20 mouse cellular contexts compared by ENCODE assay signal in the genomic region with DNA sequence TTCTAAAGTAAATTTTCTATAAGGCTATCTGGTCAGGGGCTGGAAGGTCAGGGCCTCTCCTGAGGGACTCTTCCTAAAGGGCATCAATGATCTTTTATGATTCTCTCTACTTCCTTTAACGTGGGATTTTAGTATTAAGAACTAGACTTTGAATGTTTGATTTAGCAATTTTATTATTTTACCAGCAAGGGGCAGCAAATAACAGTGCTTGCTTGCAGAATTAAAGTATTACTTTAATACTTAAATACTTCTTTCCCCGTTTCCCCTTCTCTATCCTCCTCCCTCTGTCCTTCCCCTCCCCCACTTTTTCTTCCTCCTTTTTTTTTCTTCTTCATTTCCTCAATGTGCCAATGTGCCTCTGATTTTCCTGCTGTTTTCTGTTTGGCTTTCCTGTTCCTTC. TPM values are rescaled to one million over a fixed set of nuclear protein-coding genes. Genes with fewer than 3 reads are reported as not detected.
DNase-seq lines count a peak whose midpoint lies in the region; ATAC-seq and TF ChIP-seq lines count a peak whose summit lies in the region.
"Had no signal": no experiment of that assay in that cellular context is flagged by ENCODE, and none has a peak within 500 bp of the region (broad histone marks: within the 10 kb centered on the region; RNA-seq: fewer than 3 reads in every experiment).

No protein-coding gene starts in this region.

- H3K4me1 ChIP-seq in forebrain, postnatal 0 days (ENCODE audit: insufficient read depth) = no peaks in the 10 kb centered on the region
- no peaks in the 10 kb centered on the region for H3K4me1 ChIP-seq in forebrain, embryonic 10.5 days
- H3K4me1 ChIP-seq: forebrain, embryonic 15.5 days; heart, embryonic 15.5 days; hindbrain, embryonic 10.5 days; limb, embryonic 15.5 days; midbrain, embryonic 13.5 days had no signal

- intact Hi-C loops in left cerebral cortex, adult 2 months (cut with DNase I) = loop anchor here (10.0 kb wide), 2 partner anchors 201 to 471 kb away; a partner anchor contains a TSS

- H3K27me3 ChIP-seq in forebrain, postnatal 0 days (ENCODE audit: insufficient read depth, low read length) = no peaks in the 10 kb centered on the region
- H3K27me3 ChIP-seq in forebrain, embryonic 10.5 days (ENCODE audit: poor library complexity, severe bottlenecking) = no peaks in the 10 kb centered on the region
- H3K27me3 ChIP-seq: forebrain, embryonic 15.5 days; heart, embryonic 15.5 days; limb, embryonic 15.5 days; midbrain, embryonic 13.5 days had no signal

- no peak overlapping the region for H3K27ac ChIP-seq in forebrain, postnatal 0 days (ENCODE audit: low read depth, low read length)
- H3K27ac ChIP-seq in forebrain, embryonic 10.5 days = no peak overlapping the region
- no peak overlapping the region for H3K27ac ChIP-seq in left cerebral cortex, adult 2 months
- H3K27ac ChIP-seq: forebrain, embryonic 15.5 days; heart, embryonic 15.5 days; hindbrain, embryonic 10.5 days; limb, embryonic 15.5 days; midbrain, embryonic 13.5 days had no signal

- H3K4me3 ChIP-seq in forebrain, postnatal 0 days (ENCODE audit: low read depth, low read length) = no peak overlapping the region
- H3K4me3 ChIP-seq in forebrain, embryonic 10.5 days = no peak overlapping the region
- H3K4me3 ChIP-seq in left cerebral cortex, adult 2 months = no peak overlapping the region
- H3K4me3 ChIP-seq: forebrain, embryonic 15.5 days; heart, embryonic 15.5 days; hindbrain, embryonic 10.5 days; limb, embryonic 15.5 days; midbrain, embryonic 13.5 days had no signal

- no peak for TF ChIP-seq POLR2A in brain, embryonic 14.5 days (IDR thresholded peaks at IDR 0.05; ENCODE audit: borderline replicate concordance, extremely low read depth, insufficient read depth, insufficient read length, poor library complexity, severe bottlenecking)

- no peak overlapping the region for H3K4me2 ChIP-seq in forebrain, postnatal 0 days (ENCODE audit: low read depth)
- H3K4me2 ChIP-seq: forebrain, embryonic 15.5 days; heart, embryonic 15.5 days; limb, embryonic 15.5 days; midbrain, embryonic 13.5 days had no signal

- no peak for ATAC-seq in forebrain, postnatal 0 days
- no peak for ATAC-seq in cerebellum, adult (ENCODE audit: insufficient number of reproducible peaks, low FRiP score, low TSS enrichment)
- ATAC-seq: forebrain, embryonic 15.5 days; intestine, embryonic 16.5 days; midbrain, embryonic 13.5 days had no signal

- no peaks in the 10 kb centered on the region for H3K9me3 ChIP-seq in forebrain, postnatal 0 days (ENCODE audit: low read length)
- H3K9me3 ChIP-seq in forebrain, embryonic 10.5 days = no peaks in the 10 kb centered on the region
- H3K9me3 ChIP-seq: forebrain, embryonic 15.5 days; heart, embryonic 15.5 days; hindbrain, embryonic 10.5 days; limb, embryonic 15.5 days; midbrain, embryonic 13.5 days had no signal

- no peaks in the 10 kb centered on the region for H3K36me3 ChIP-seq in forebrain, postnatal 0 days (ENCODE audit: insufficient read depth)
- no peaks in the 10 kb centered on the region for H3K36me3 ChIP-seq in forebrain, embryonic 10.5 days (replicated peaks)
- H3K36me3 ChIP-seq: forebrain, embryonic 15.5 days; heart, embryonic 15.5 days; hindbrain, embryonic 10.5 days; limb, embryonic 15.5 days; midbrain, embryonic 13.5 days had no signal

- no peak overlapping the region for H3K9ac ChIP-seq in forebrain, postnatal 0 days
- H3K9ac ChIP-seq: forebrain, embryonic 15.5 days; heart, embryonic 15.5 days; limb, embryonic 15.5 days; midbrain, embryonic 13.5 days had no signal

- 42% methylated on average over 2 of the region's 2 CpGs for WGBS in forebrain, postnatal 0 days
- WGBS in forebrain, embryonic 10.5 days = 68% methylated on average over 2 of the region's 2 CpGs

- peak; percentile 16 for DNase-seq in forebrain, postnatal 0 days
- DNase-seq in forebrain, embryonic 10.5 days (ENCODE audit: extremely low spot score, low spot score) = no peak
- no peak for DNase-seq in left cerebral cortex, adult 2 months (ENCODE audit: extremely low spot score in 1 of 2, low spot score in 2 of 2)
- no peak for DNase-seq in left cerebral cortex, adult 18-20 months (ENCODE audit: low spot score in 2 of 2)
- peak; percentile 4 for DNase-seq in CD4-positive helper T cell, adult 2 months (ENCODE audit: low read depth, low spot score)
- DNase-seq in brain, embryonic 14.5 days (ENCODE audit: low read depth) = peak; percentile 28
- no peak for DNase-seq in thymus, postnatal 14 days
- DNase-seq: adrenal gland, postnatal 25 days; cerebellum, postnatal 14 days; embryo, embryonic 11 days; heart, adult 18-20 months; lung, adult 18-20 months; thymus, adult 18-20 months had no signal

- TF ChIP-seq CTCF in forebrain, postnatal 0 days (IDR thresholded peaks at IDR 0.05; ENCODE audit: low read depth) = peak; percentile 50
- TF ChIP-seq CTCF in left cerebral cortex, adult 2 months (IDR thresholded peaks at IDR 0.05) = peak; percentile 39
- no peak for TF ChIP-seq CTCF in brain, embryonic 14.5 days (IDR thresholded peaks at IDR 0.05; ENCODE audit: borderline replicate concordance, extremely low read depth, insufficient read depth, insufficient read length)

RNA-seq across cellular contexts. Expression of a gene that starts 51.5 kb away (rescaled TPM):
- 79.0 and 82.9 TPM in 2 replicates for total RNA-seq in forebrain, postnatal 0 days (2014; rRNA removed)
- 45.3 and 50.9 TPM in 2 replicates for polyA plus RNA-seq in forebrain, postnatal 0 days (2015; fragmentation: Nextera tagmentation; extraction: Ambion mirVana)
- polyA plus RNA-seq in forebrain, embryonic 10.5 days (2016; fragmentation: Nextera tagmentation; extraction: Ambion mirVana) = 82.3 and 86.7 TPM in 2 replicates
- 10 to 100 TPM; 55.6 to 60.0 TPM for total RNA-seq in left cerebral cortex, adult 2 months (2021)
- 10 to 100 TPM; 59.0 to 62.7 TPM for total RNA-seq in left cerebral cortex, adult 18-20 months (2021)
- polyA plus RNA-seq in brain, embryonic 14.5 days (2012; rRNA removed) = 42.1 and 59.2 TPM in 2 replicates

RNA-seq across cellular contexts. Expression of a gene that starts 51.9 kb away (rescaled TPM):
- total RNA-seq in forebrain, postnatal 0 days (2014; rRNA removed) = 13.8 and 13.9 TPM in 2 replicates
- polyA plus RNA-seq in forebrain, postnatal 0 days (2015; fragmentation: Nextera tagmentation; extraction: Ambion mirVana) = 2.2 and 2.6 TPM in 2 replicates
- 5.4 and 5.6 TPM in 2 replicates for polyA plus RNA-seq in forebrain, embryonic 10.5 days (2016; fragmentation: Nextera tagmentation; extraction: Ambion mirVana)
- total RNA-seq in left cerebral cortex, adult 2 months (2021) = 10 to 100 TPM; 16.8 to 17.7 TPM
- 10 to 100 TPM; 17.1 to 17.7 TPM for total RNA-seq in left cerebral cortex, adult 18-20 months (2021)
- polyA plus RNA-seq in brain, embryonic 14.5 days (2012; rRNA removed) = 7.4 and 8.1 TPM in 2 replicates

Comparison
In these comparisons a context has a peak if more than half of its experiments do, and no peak if none do; other contexts are left out.
1. DNase-seq: peak in forebrain, postnatal 0 days (single experiment), CD4-positive helper T cell, adult 2 months (single experiment) and brain, embryonic 14.5 days (single experiment); none in forebrain, embryonic 10.5 days (single experiment), left cerebral cortex, adult 2 months (0 of 2), left cerebral cortex, adult 18-20 months (0 of 2) and thymus, postnatal 14 days (single experiment).